Mouse (Mus musculus) cerebellum, adult 2 months (tissue): Measurements from ENCODE around the gene Mcm8.

ENCODE experiments used
- CTCF ChIP-seq: fragments of 200-500 bp; IDR thresholded peaks from 2 replicates; pipeline ENCODE4 v1.5.1; 2011; ENCODE audit warnings: low read depth, mild to moderate bottlenecking, control low read depth, low read length, moderate library complexity, borderline replicate concordance; ENCODE audit not compliant: insufficient read depth
- POLR2A ChIP-seq: fragments of 200-500 bp; IDR thresholded peaks from 2 replicates; pipeline ENCODE4 v1.6.1; 2011; ENCODE audit warnings: low read length, control low read depth, borderline replicate concordance; ENCODE audit not compliant: insufficient read depth

DNA sequence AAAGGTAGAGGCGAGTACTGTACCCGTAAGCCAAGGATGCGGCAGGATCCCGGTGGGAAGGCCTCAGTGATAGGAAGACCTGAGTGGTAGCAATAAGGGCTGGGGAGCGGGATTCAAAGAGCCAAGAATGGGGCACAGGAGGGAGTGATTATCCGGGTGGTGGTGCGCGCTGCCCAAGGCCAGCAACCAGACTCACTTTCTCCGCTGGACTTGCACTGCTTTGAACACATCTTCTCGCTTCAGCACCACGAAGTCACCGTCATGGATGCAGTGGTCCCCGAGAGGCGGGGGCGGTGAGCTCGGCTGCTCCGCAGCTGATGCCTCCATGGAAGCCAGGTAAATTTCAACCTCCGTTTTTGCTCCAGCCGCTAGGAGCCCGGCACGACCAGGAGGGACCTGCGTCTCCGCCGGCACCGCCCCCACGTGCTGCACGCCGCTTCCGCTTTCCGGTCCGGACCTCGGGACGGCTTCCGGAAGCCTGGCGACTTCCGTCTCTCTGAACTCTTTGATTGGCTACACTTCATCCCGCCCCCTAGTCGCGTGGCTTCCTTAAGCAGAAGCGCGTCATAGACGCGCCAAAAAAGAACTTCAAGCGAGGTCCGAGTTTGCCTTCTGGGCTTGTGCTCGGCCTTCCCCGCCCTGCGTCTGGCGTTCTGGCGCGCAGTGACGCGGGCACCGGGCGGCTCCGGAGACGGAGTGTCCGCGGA, at the start of gene Mcm8, which contains the start of gene Trmt6:
- TF ChIP-seq POLR2A (peak; percentile 58; the same call in 1 of the 2 replicates), CTCF (peak; percentile 32; the same call in 1 of the 2 replicates)
